In the genomic region with DNA sequence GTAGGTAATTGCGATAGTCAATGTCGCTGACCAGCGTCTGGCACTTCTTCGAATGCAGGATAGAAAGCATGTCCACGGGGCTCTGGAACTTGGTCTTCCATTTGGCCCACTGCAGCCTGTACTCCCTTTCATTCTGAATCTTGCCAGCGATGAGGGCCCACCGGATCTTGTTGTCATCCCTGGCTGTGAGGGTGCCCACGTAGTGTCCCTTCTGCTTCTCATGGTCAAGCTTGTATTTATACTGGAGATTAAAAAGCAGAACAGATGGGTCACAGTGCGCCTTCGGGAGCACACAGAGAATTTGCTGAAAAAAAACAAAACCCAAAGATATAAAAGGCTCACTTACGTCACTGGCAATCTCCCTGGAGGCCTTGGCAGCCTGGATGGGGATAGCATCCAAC, we compare ENCODE assay signal across 22 mouse cellular contexts.
DNase-seq lines count a peak whose midpoint lies in the region; ATAC-seq and TF ChIP-seq lines count a peak whose summit lies in the region.
"Had no signal": no experiment of that assay in that cellular context is flagged by ENCODE, and none has a peak within 500 bp of the region (broad histone marks: within the 10 kb centered on the region; RNA-seq: fewer than 3 reads in every experiment).

No protein-coding gene starts in this region.

- no peak for TF ChIP-seq EP300 in lung, postnatal 0 days (IDR thresholded peaks at IDR 0.05)

- no peaks in the 10 kb centered on the region for H3K9me3 ChIP-seq in heart, embryonic 11.5 days (replicated peaks; ENCODE audit: control insufficient read depth, low read length)
- H3K9me3 ChIP-seq in lung, postnatal 0 days (ENCODE audit: low read length) = no peaks in the 10 kb centered on the region
- H3K9me3 ChIP-seq in forebrain, embryonic 16.5 days (ENCODE audit: control insufficient read depth, low read length) = no peaks in the 10 kb centered on the region
- H3K9me3 ChIP-seq: embryonic facial prominence, embryonic 13.5 days; forebrain, embryonic 12.5 days; hindbrain, embryonic 15.5 days; liver, embryonic 13.5 days; stomach, embryonic 15.5 days had no signal

- H3K4me1 ChIP-seq in heart, embryonic 11.5 days (ENCODE audit: control insufficient read depth, insufficient read depth, low read length) = no peaks in the 10 kb centered on the region
- no peaks in the 10 kb centered on the region for H3K4me1 ChIP-seq in lung, postnatal 0 days (ENCODE audit: insufficient read depth, low read depth, low read length)
- H3K4me1 ChIP-seq in lung, adult 2 months (ENCODE audit: control insufficient read depth, insufficient read depth, low read length) = no peaks in the 10 kb centered on the region
- H3K4me1 ChIP-seq in forebrain, embryonic 16.5 days (replicated peaks; ENCODE audit: control insufficient read depth, insufficient read depth, low read length) = no peaks in the 10 kb centered on the region
- H3K4me1 ChIP-seq: embryonic facial prominence, embryonic 13.5 days; forebrain, embryonic 12.5 days; hindbrain, embryonic 15.5 days; liver, embryonic 13.5 days; stomach, embryonic 15.5 days had no signal

- no peak overlapping the region for H3K27ac ChIP-seq in heart, embryonic 11.5 days (ENCODE audit: low read depth, low read length)
- H3K27ac ChIP-seq in lung, postnatal 0 days (ENCODE audit: low read length) = no peak overlapping the region
- H3K27ac ChIP-seq in forebrain, embryonic 16.5 days (ENCODE audit: low read length) = no peak overlapping the region
- H3K27ac ChIP-seq: embryonic facial prominence, embryonic 13.5 days; forebrain, embryonic 12.5 days; hindbrain, embryonic 15.5 days; kidney, postnatal 0 days; liver, embryonic 13.5 days; stomach, embryonic 15.5 days had no signal

- no peaks in the 10 kb centered on the region for H3K27me3 ChIP-seq in heart, embryonic 11.5 days (ENCODE audit: control insufficient read depth, insufficient read depth, low read length)
- no peaks in the 10 kb centered on the region for H3K27me3 ChIP-seq in lung, postnatal 0 days (replicated peaks; ENCODE audit: insufficient read depth, low read length)
- H3K27me3 ChIP-seq in forebrain, embryonic 16.5 days (replicated peaks; ENCODE audit: control insufficient read depth, insufficient read depth, low read length) = no peaks in the 10 kb centered on the region
- H3K27me3 ChIP-seq: embryonic facial prominence, embryonic 13.5 days; forebrain, embryonic 12.5 days; hindbrain, embryonic 15.5 days; liver, embryonic 13.5 days; stomach, embryonic 15.5 days had no signal

- H3K4me2 ChIP-seq in heart, embryonic 11.5 days = no peak overlapping the region
- no peak overlapping the region for H3K4me2 ChIP-seq in lung, postnatal 0 days (replicated peaks; ENCODE audit: low read depth, low read length)
- no peak overlapping the region for H3K4me2 ChIP-seq in forebrain, embryonic 16.5 days (ENCODE audit: low read length)
- H3K4me2 ChIP-seq: embryonic facial prominence, embryonic 13.5 days; forebrain, embryonic 12.5 days; hindbrain, embryonic 15.5 days; liver, embryonic 13.5 days; midbrain, embryonic 11.5 days; stomach, embryonic 15.5 days had no signal

- WGBS in heart, embryonic 11.5 days (ENCODE audit: insufficient replicate concordance) = 86% methylated on average over 11 of the region's 11 CpGs
- 81% methylated on average over 11 of the region's 11 CpGs for WGBS in lung, postnatal 0 days
- 78% methylated on average over 11 of the region's 11 CpGs for WGBS in lung, adult 2 months
- 93% methylated on average over 11 of the region's 11 CpGs for WGBS in forebrain, embryonic 16.5 days

- no peak for TF ChIP-seq CTCF in lung, postnatal 0 days (IDR thresholded peaks at IDR 0.05)
- no peak for TF ChIP-seq CTCF in lung, adult 2 months (IDR thresholded peaks at IDR 0.05; ENCODE audit: insufficient read depth, low read length)

- no peak for ATAC-seq in heart, embryonic 11.5 days (replicated peaks; ENCODE audit: insufficient number of reproducible peaks, low FRiP score, low TSS enrichment)
- peak; percentile 47 for ATAC-seq in lung, postnatal 0 days
- ATAC-seq in forebrain, embryonic 16.5 days = no peak
- ATAC-seq: activated CD4-positive, CD25-positive, alpha-beta regulatory T cell, adult 4 months had no signal

- peak; percentile 15 to 31 for DNase-seq in heart, postnatal 10 days
- peak; percentile 45 for DNase-seq in lung, postnatal 0 days (ENCODE audit: low spot score)
- DNase-seq in lung, adult 2 months = no peak
- peak; percentile 88 to 91 for DNase-seq in cerebellum, postnatal 10 days
- DNase-seq in lung, postnatal 4 days = peak; percentile 7 to 40
- no peak for DNase-seq in gastrocnemius, postnatal 14 days
- DNase-seq: adrenal gland, adult 8-10 months; embryo, embryonic 11 days; heart, adult 18-20 months; kidney, adult 2 months; liver, embryonic 13.5 days; thymus, postnatal 36 days had no signal

- no peak overlapping the region for H3K9ac ChIP-seq in heart, embryonic 11.5 days (ENCODE audit: low read depth, low read length)
- no peak overlapping the region for H3K9ac ChIP-seq in lung, postnatal 0 days (replicated peaks; ENCODE audit: low read depth)
- H3K9ac ChIP-seq in forebrain, embryonic 16.5 days (replicated peaks; ENCODE audit: low read depth, low read length) = no peak overlapping the region
- H3K9ac ChIP-seq: embryonic facial prominence, embryonic 13.5 days; forebrain, embryonic 12.5 days; hindbrain, embryonic 15.5 days; liver, embryonic 13.5 days; stomach, embryonic 15.5 days had no signal

- H3K4me3 ChIP-seq in heart, embryonic 11.5 days (ENCODE audit: low read depth, low read length) = no peak overlapping the region
- H3K4me3 ChIP-seq in lung, postnatal 0 days (ENCODE audit: low read depth, low read length) = no peak overlapping the region
- H3K4me3 ChIP-seq in lung, adult 2 months (replicated peaks; ENCODE audit: extremely low read depth, low read depth, low read length) = no peak overlapping the region
- H3K4me3 ChIP-seq in forebrain, embryonic 16.5 days (replicated peaks; ENCODE audit: low read length) = no peak overlapping the region
- H3K4me3 ChIP-seq: embryonic facial prominence, embryonic 13.5 days; erythroblast, embryonic 14.5 days; forebrain, embryonic 12.5 days; hindbrain, embryonic 15.5 days; liver, embryonic 13.5 days; stomach, embryonic 15.5 days had no signal

- intact Hi-C loops in heart, postnatal 10 days (cut with DNase I) = no loop called here
- intact Hi-C loops in gastrocnemius, postnatal 14 days (cut with DNase I; ENCODE audit: low total_unique reads) = no loop called here

- no peak for TF ChIP-seq POLR2A in lung, adult 2 months (IDR thresholded peaks at IDR 0.05; ENCODE audit: borderline replicate concordance, extremely low read depth, low read depth, low read length)

- H3K36me3 ChIP-seq in heart, embryonic 11.5 days (ENCODE audit: control insufficient read depth, insufficient read depth, low read length) = no peaks in the 10 kb centered on the region
- no peaks in the 10 kb centered on the region for H3K36me3 ChIP-seq in lung, postnatal 0 days (ENCODE audit: insufficient read depth, low read length)
- no peaks in the 10 kb centered on the region for H3K36me3 ChIP-seq in forebrain, embryonic 16.5 days (ENCODE audit: control insufficient read depth, insufficient read depth)
- H3K36me3 ChIP-seq: embryonic facial prominence, embryonic 13.5 days; forebrain, embryonic 12.5 days; hindbrain, embryonic 15.5 days; liver, embryonic 13.5 days; stomach, embryonic 15.5 days had no signal

Comparison
In these comparisons a context has a peak if more than half of its experiments do, and no peak if none do; other contexts are left out.
1. DNase-seq: peak in heart, postnatal 10 days (2 of 2), lung, postnatal 0 days (single experiment), cerebellum, postnatal 10 days (2 of 2) and lung, postnatal 4 days (2 of 2); none in lung, adult 2 months (single experiment) and gastrocnemius, postnatal 14 days (single experiment).